Mouse (Mus musculus) neutrophil, adult 5-6 weeks (primary cell): Measurements from ENCODE around the gene Tbc1d9b. TPM values are rescaled to one million over a fixed set of nuclear protein-coding genes. Genes with fewer than 3 reads are reported as not detected.

Source experiments
- ATAC-seq: fragments of 151-379, 151-347 bp; 2 replicates; pipeline ENCODE4 v1.8.0; 2017; ENCODE audit warnings: mild to moderate bottlenecking, moderate TSS enrichment; ENCODE audit not compliant: insufficient number of reproducible peaks, poor library complexity, low FRiP score, severe bottlenecking; ENCODE audit errors: extremely low read depth
- total RNA-seq: library from RNA; stranded (forward); fragments of 200-1000 nt; gene quantifications from 2 replicates; pipeline ENCODE4 v1.2.3, GENCODE M21; 2017

Tbc1d9b gene
- total RNA-seq, 1 experiment from 2014 or later: 74.3 TPM

- ATAC-seq: no peak
Observed at GRCm38 (mm10) chr11:50162338-50163050, 31.3 kb downstream of the Tbc1d9b start.

GRCm38 (mm10) chr11:50168352-50168751 is 37.2 kb downstream of the Tbc1d9b start:
- no peak for ATAC-seq

- 0 out of 2 replicates have a peak, but pooled peaks have one; percentile 3 for ATAC-seq
Observed at GRCm38 (mm10) chr11:50174111-50174729, 43.0 kb downstream of the Tbc1d9b start, which contains the start of gene Mrnip. Gene Mrnip, plus strand, starts transcription at chr11:50174444.

GRCm38 (mm10) chr11:50174730-50175187 is 43.6 kb downstream of the Tbc1d9b start:
- peak; percentile 99 for ATAC-seq

GRCm38 (mm10) chr11:50176351-50176750 is 45.2 kb downstream of the Tbc1d9b start:
- no peak for ATAC-seq

GRCm38 (mm10) chr11:50177111-50177510 is 45.9 kb downstream of the Tbc1d9b start:
- ATAC-seq: no peak

- ATAC-seq: no peak
Observed at GRCm38 (mm10) chr11:50178532-50179488, 47.6 kb downstream of the Tbc1d9b start.

GRCm38 (mm10) chr11:50180478-50181231 is 49.5 kb downstream of the Tbc1d9b start:
- no peak for ATAC-seq

- no peak for ATAC-seq
Observed at GRCm38 (mm10) chr11:50182702-50183101, 51.5 kb downstream of the Tbc1d9b start.

- no peak for ATAC-seq
Observed at GRCm38 (mm10) chr11:50184788-50185187, 53.6 kb downstream of the Tbc1d9b start.

- ATAC-seq: no peak
Observed at GRCm38 (mm10) chr11:50188682-50189081, 57.5 kb downstream of the Tbc1d9b start.

- no peak for ATAC-seq
Observed at GRCm38 (mm10) chr11:50190362-50190761, 59.2 kb downstream of the Tbc1d9b start.

- no peak for ATAC-seq
Observed at GRCm38 (mm10) chr11:50192278-50192677, 61.1 kb downstream of the Tbc1d9b start.

- no peak for ATAC-seq
Observed at GRCm38 (mm10) chr11:50194070-50194469, 62.9 kb downstream of the Tbc1d9b start.

- ATAC-seq: no peak
Observed at GRCm38 (mm10) chr11:50194793-50195192, 63.6 kb downstream of the Tbc1d9b start.

GRCm38 (mm10) chr11:50197500-50197899 is 66.3 kb downstream of the Tbc1d9b start:
- no peak for ATAC-seq

GRCm38 (mm10) chr11:50198219-50198846 is 67.1 kb downstream of the Tbc1d9b start:
- ATAC-seq: no peak

- ATAC-seq: no peak
Observed at GRCm38 (mm10) chr11:50198916-50199315, 67.7 kb downstream of the Tbc1d9b start.
